Mouse (Mus musculus): ENCODE data around the gene Gm49333.

DNA sequence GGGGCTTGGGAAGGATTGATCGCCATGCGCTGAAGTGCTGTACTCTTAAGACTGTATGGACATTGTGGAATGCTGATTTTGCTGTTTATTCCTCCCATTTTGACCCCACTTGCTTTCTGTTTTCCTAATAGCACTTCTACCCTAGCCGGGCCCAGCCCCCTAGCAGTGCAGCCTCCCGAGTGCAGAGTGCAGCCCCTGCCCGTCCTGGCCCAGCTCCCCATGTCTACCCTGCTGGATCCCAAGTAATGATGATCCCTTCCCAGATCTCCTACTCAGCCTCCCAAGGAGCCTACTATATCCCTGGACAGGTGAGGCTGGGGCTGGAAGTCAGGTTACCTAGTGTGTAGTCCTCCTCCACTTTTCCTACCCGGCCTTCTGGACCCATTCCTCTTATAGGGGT lies 63.8 kb downstream of the Gm49333 start:
- TF ChIP-seq CTCF (IDR thresholded peaks at IDR 0.05; ENCODE audit: insufficient read depth, low read length): no peak
- no peak for TF ChIP-seq POLR2A (IDR thresholded peaks at IDR 0.05; ENCODE audit: borderline replicate concordance, extremely low read depth, low read depth, low read length)

All from lung, adult 2 months (tissue).